ENCODE assay signal across 9 mouse cellular contexts in the genomic region with DNA sequence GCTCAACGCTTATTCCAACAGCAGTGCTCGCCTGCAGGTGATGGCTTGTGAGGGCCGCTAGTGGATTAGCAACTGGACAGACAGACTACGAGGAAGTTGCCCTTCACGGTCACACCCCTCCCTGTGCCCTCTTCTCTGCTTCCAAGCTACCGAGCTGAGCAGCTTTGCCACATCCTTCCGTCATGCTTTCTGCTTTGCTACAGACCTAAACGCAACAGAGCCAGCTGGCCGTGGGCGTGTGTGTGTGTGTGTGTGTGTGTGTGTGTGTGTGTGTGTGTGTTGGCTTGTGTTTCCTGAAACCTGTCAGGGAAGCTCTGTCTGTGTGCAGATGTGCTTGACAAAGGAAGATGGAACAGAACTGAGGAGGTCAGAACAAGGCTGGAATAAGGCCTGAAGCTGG. TPM values are rescaled to one million over a fixed set of nuclear protein-coding genes. Genes with fewer than 3 reads are reported as not detected.
A peak's percentile ranks its signal among the peaks of the same experiment; 100 is the strongest.
DNase-seq lines count a peak whose midpoint lies in the region; ATAC-seq lines count a peak whose summit lies in the region.
"Had no signal": no experiment of that assay in that cellular context is flagged by ENCODE, and none has a peak within 500 bp of the region (broad histone marks: within the 10 kb centered on the region; RNA-seq: fewer than 3 reads in every experiment).

No protein-coding gene starts in this region.

- no peaks in the 10 kb centered on the region for H3K9me3 ChIP-seq in kidney, embryonic 15.5 days (replicated peaks)

- H3K27me3 ChIP-seq in kidney, embryonic 15.5 days: no peaks in the 10 kb centered on the region

- H3K27ac ChIP-seq in kidney, embryonic 15.5 days: no peak overlapping the region
- H3K27ac ChIP-seq: macrophage had no signal

- ATAC-seq in kidney, embryonic 15.5 days (replicated peaks; ENCODE audit: low FRiP score): no peak
- ATAC-seq in erythroid progenitor cell, adult 5-6 weeks (replicated peaks; ENCODE audit: low FRiP score, poor library complexity, severe bottlenecking): no peak

- no peaks in the 10 kb centered on the region for H3K4me1 ChIP-seq in kidney, embryonic 15.5 days

- H3K4me2 ChIP-seq in kidney, embryonic 15.5 days: no peak overlapping the region

- DNase-seq in CD4-positive helper T cell, adult 2 months (ENCODE audit: low read depth, low spot score): peak; percentile 86
- peak; percentile 89 for DNase-seq in brain, adult 2 months (ENCODE audit: low read depth, low spot score)
- DNase-seq in layer of hippocampus, postnatal 10 days (ENCODE audit: low spot score in 2 of 2): peak; percentile 59 to 61
- DNase-seq in right cerebral cortex, postnatal 14 days: peak; percentile 55
- DNase-seq in embryo, embryonic 10 days (ENCODE audit: low spot score): no peak
- no peak for DNase-seq in cerebellum, adult 8-10 months

- H3K9ac ChIP-seq in kidney, embryonic 15.5 days: no peak overlapping the region

- 64% methylated on average over 10 of the region's 10 CpGs for WGBS in kidney, embryonic 15.5 days

- peaks cover 93% of the 10 kb centered on the region for H3K36me3 ChIP-seq in kidney, embryonic 15.5 days

- no peak overlapping the region for H3K4me3 ChIP-seq in kidney, embryonic 15.5 days (replicated peaks)

RNA-seq across cellular contexts. Expression of gene Zap70, which starts 35.9 kb away (rescaled TPM):
- 1 to 10 TPM; 3.0 to 3.2 TPM for total RNA-seq in layer of hippocampus, postnatal 10 days (2021)
- 0.23 and 0.44 TPM in 2 replicates for polyA plus RNA-seq in kidney, embryonic 15.5 days (2015; fragmentation: Nextera tagmentation; extraction: Ambion mirVana)
- 0.72 TPM in 1 of 2 replicates, not detected in the other for total RNA-seq in erythroid progenitor cell, adult 5-6 weeks (2015; ENCODE audit: low replicate concordance)
- total RNA-seq in erythroid progenitor cell, adult 5-6 weeks (2017; ENCODE audit: low replicate concordance): 0.23 and 0.64 TPM in 2 replicates
- polyA plus RNA-seq: macrophage had no signal

Comparison
In these comparisons a context has a peak if more than half of its experiments do, and no peak if none do; other contexts are left out.
1. DNase-seq: peak in CD4-positive helper T cell, adult 2 months (single experiment), brain, adult 2 months (single experiment), layer of hippocampus, postnatal 10 days (2 of 2) and right cerebral cortex, postnatal 14 days (single experiment); none in embryo, embryonic 10 days (single experiment) and cerebellum, adult 8-10 months (single experiment).